In the genomic region with DNA sequence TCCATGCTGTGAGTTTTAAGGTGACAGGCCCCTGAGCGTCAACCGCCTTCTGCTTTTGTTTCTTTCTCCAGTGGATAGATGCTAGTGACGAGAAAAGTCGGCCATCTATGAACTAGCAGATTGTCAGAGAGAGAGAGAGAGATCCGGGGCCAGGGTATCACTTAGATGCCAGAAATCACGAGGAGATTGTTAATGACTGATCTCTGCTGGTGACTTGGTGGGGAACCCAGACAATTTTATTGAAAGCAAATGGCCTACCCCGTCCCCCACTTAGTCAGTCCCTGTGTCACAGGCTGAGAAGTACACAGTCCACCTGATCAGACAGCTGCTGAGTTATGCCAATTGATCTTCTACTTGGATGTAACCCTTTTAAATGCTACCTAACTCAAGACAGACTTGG, we compare ENCODE assay signal across 18 mouse cellular contexts. TPM values are rescaled to one million over a fixed set of nuclear protein-coding genes. Genes with fewer than 3 reads are reported as not detected.
"Had no signal": no experiment of that assay in that cellular context is flagged by ENCODE, and none has a peak within 500 bp of the region (broad histone marks: within the 10 kb centered on the region; RNA-seq: fewer than 3 reads in every experiment).

No protein-coding gene starts in this region.

- DNase-seq: cerebellum, adult 2 months; cerebellum, adult 8-10 months; cerebellum, adult 9-10 months; cerebellum, postnatal 25 days; embryo, embryonic 11 days; forebrain, postnatal 0 days; gastrocnemius, adult 2 months; gastrocnemius, postnatal 10 days; gastrocnemius, postnatal 14 days; gastrocnemius, postnatal 25 days; gastrocnemius, postnatal 36 days; heart, adult 18-20 months; heart, adult 2 months had no signal

RNA-seq across cellular contexts. Expression of a gene that starts 9.9 kb away (rescaled TPM):
- total RNA-seq: common myeloid progenitor, adult 5-6 weeks; gastrocnemius, adult 18-20 months; gastrocnemius, adult 2 months; gastrocnemius, adult 8-10 months; gastrocnemius, postnatal 25 days; gastrocnemius, postnatal 36 days; heart, adult 18-20 months; heart, adult 2 months; heart, adult 8-10 months had no signal

RNA-seq across cellular contexts. Expression of a gene that starts 37.9 kb away (rescaled TPM):
- total RNA-seq: common myeloid progenitor, adult 5-6 weeks; granulocyte monocyte progenitor cell, adult 5-6 weeks had no signal
